Mouse (Mus musculus) testis, adult 2 months (tissue): ENCODE data around the gene Sema6b.

Experiments
- CTCF ChIP-seq: fragments of 200-500 bp; IDR thresholded peaks from 2 replicates; pipeline ENCODE4 v1.5.1; 2012; ENCODE audit warnings: low read depth, mild to moderate bottlenecking, inconsistent platforms, low read length, moderate library complexity; ENCODE audit not compliant: control insufficient read depth, insufficient read depth, insufficient replicate concordance
- POLR2A ChIP-seq: fragments of 200-500 bp; IDR thresholded peaks from 2 replicates; pipeline ENCODE4 v1.6.1; 2012; ENCODE audit warnings: low read depth, mild to moderate bottlenecking, inconsistent platforms, low read length, moderate library complexity; ENCODE audit not compliant: control insufficient read depth

GRCm38 (mm10) chr17:56080781-56081585 is 59.2 kb downstream of the Sema6b start:
- TF ChIP-seq CTCF (no peak), POLR2A (no peak)
